ENCODE assay signal across 15 mouse cellular contexts in the genomic region with DNA sequence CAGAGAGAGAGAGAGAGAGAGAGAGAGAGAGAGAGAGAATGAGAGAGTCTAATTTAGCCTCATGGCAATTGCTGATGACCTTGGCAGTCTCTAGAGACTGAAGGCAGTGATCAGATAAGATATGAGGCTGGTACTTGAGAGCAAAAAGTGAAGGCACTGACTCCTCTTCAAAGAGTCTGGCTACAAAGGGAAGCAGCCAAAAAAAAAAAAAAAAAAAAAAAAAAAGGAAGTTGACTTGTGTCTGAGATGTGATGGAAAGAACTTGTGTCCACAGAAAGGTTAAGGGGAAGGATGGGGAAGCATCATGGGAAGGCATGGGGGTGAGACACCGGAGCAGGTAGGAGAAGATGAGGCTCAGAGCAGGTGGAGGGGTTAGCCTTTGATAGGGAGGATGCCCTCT.
"Had no signal": no experiment of that assay in that cellular context is flagged by ENCODE, and none has a peak within 500 bp of the region (broad histone marks: within the 10 kb centered on the region; RNA-seq: fewer than 3 reads in every experiment).

No protein-coding gene starts in this region.

- H3K27ac ChIP-seq: liver, embryonic 14.5 days; midbrain, embryonic 10.5 days; midbrain, embryonic 12.5 days; neural tube, embryonic 13.5 days; neural tube, embryonic 15.5 days had no signal

- H3K4me1 ChIP-seq: midbrain, embryonic 10.5 days; midbrain, embryonic 12.5 days; neural tube, embryonic 13.5 days; neural tube, embryonic 15.5 days had no signal

- H3K4me2 ChIP-seq: lung, embryonic 14.5 days; midbrain, embryonic 12.5 days; neural tube, embryonic 13.5 days; neural tube, embryonic 15.5 days had no signal

- H3K36me3 ChIP-seq: midbrain, embryonic 10.5 days; midbrain, embryonic 12.5 days; neural tube, embryonic 13.5 days; neural tube, embryonic 15.5 days had no signal

- H3K27me3 ChIP-seq: midbrain, embryonic 12.5 days; neural tube, embryonic 13.5 days; neural tube, embryonic 15.5 days had no signal

- H3K9ac ChIP-seq: liver, embryonic 14.5 days; lung, embryonic 14.5 days; midbrain, embryonic 12.5 days; neural tube, embryonic 13.5 days; neural tube, embryonic 15.5 days had no signal

- H3K4me3 ChIP-seq: midbrain, embryonic 10.5 days; midbrain, embryonic 12.5 days; neural tube, embryonic 13.5 days; neural tube, embryonic 15.5 days had no signal

- H3K9me3 ChIP-seq: midbrain, embryonic 10.5 days; midbrain, embryonic 12.5 days; neural tube, embryonic 13.5 days; neural tube, embryonic 15.5 days had no signal

- DNase-seq: lung, adult 18-20 months; lung, embryonic 14.5 days; lung, postnatal 10 days; lung, postnatal 4 days; midbrain, embryonic 14.5 days; right cerebral cortex, postnatal 14 days; spleen, adult 18-20 months; thymus, adult 18-20 months; thymus, postnatal 14 days; thymus, postnatal 36 days had no signal
